Mouse (Mus musculus) kidney, postnatal 0 days (tissue): ENCODE data around the gene Brs3. TPM values are rescaled to one million over a fixed set of nuclear protein-coding genes. Genes with fewer than 3 reads are reported as not detected.

Experiments
- ATAC-seq: fragments of 200-750 bp; cut with Nextera tagmentation; replicated peaks from 2 replicates; pipeline ENCODE4 v1.8.0; 2017; ENCODE audit warnings: low read depth, moderate number of reproducible peaks, moderate TSS enrichment, moderate library complexity; ENCODE audit not compliant: low FRiP score
- DNase-seq: peaks from one replicate; pipeline ENCODE4 v3.0.0-alpha.2; 2016; ENCODE audit warnings: low spot score
- H3K27ac ChIP-seq: fragments of 300-500 bp; sonication (generic); 2 replicates; pipeline ENCODE4 v1.5.1; 2014; ENCODE audit warnings: mild to moderate bottlenecking
- H3K27me3 ChIP-seq: fragments of 300-500 bp; sonication (generic); 2 replicates; pipeline ENCODE4 v1.6.1; 2014; ENCODE audit warnings: low read length, mixed read lengths; ENCODE audit not compliant: insufficient read depth
- H3K36me3 ChIP-seq: fragments of 300-500 bp; sonication (generic); 2 replicates; pipeline ENCODE4 v1.6.1; 2014; ENCODE audit warnings: low read length, mixed read lengths; ENCODE audit not compliant: insufficient read depth
- H3K4me1 ChIP-seq: fragments of 300-500 bp; sonication (generic); replicated peaks from 2 replicates; pipeline ENCODE4 v1.6.1; 2014; ENCODE audit warnings: antibody characterized with exemption, low read length, mixed read lengths; ENCODE audit not compliant: insufficient read depth
- H3K4me2 ChIP-seq: fragments of 300-500 bp; sonication (generic); 2 replicates; pipeline ENCODE4 v1.6.1; 2014; ENCODE audit warnings: mild to moderate bottlenecking, low read length, moderate library complexity, mixed read lengths
- H3K4me3 ChIP-seq: fragments of 300-500 bp; sonication (generic); replicated peaks from 2 replicates; pipeline ENCODE4 v1.5.1; 2014; ENCODE audit warnings: low read depth, low read length
- H3K9ac ChIP-seq: fragments of 300-500 bp; sonication (generic); 2 replicates; pipeline ENCODE4 v1.6.1; 2014; ENCODE audit warnings: low read depth, low read length
- H3K9me3 ChIP-seq: fragments of 300-500 bp; sonication (generic); replicated peaks from 2 replicates; pipeline ENCODE4 v1.6.1; 2016; ENCODE audit warnings: low read length, inconsistent platforms, mixed read lengths
- CTCF ChIP-seq: IDR thresholded peaks from 2 replicates; pipeline ENCODE4 v1.5.1; 2016; ENCODE audit warnings: antibody characterized with exemption, low read depth, mild to moderate bottlenecking, moderate library complexity
- WGBS: fragments of 180-500 bp; shearing (Covaris S2); extraction: QIAGEN DNeasy Blood & Tissue Kit; methylation state at CpG from one replicate; pipeline ENCODE4 v1.1.7; 2014; 5-methylcytosine and 5-hydroxymethylcytosine counted together
- polyA plus RNA-seq: library from polyadenylated mRNA; unstranded; fragments of >200 nt; fragmentation: Nextera tagmentation; extraction: Ambion mirVana; gene quantifications from 2 replicates; pipeline ENCODE4 v1.2.1, GENCODE M21; 2015

Gene Brs3
- polyA plus RNA-seq, result not detected in 2 replicates

GRCm38 (mm10) chrX:57042774-57043173, at the start of gene Brs3:
Gene Brs3 (plus strand): TSS chrX:57043074.
- TF ChIP-seq CTCF, result no peak
- Histone ChIP-seq H3K4me3 (no peak within 1 kb of the TSS), H3K27me3 (no peaks in the 10 kb centered on the region), H3K27ac (no peak within 1 kb of the TSS), H3K4me1 (no peaks in the 10 kb centered on the region), H3K36me3 (no peaks in the 10 kb centered on the region), H3K4me2 (no peak within 1 kb of the TSS), H3K9me3 (no peaks in the 10 kb centered on the region), H3K9ac (no peak within 1 kb of the TSS)
- 74% methylated on average over 5 of the region's 5 CpGs for WGBS
- ATAC-seq, result no peak
- no peak for DNase-seq

GRCm38 (mm10) chrX:57012891-57013290, 30.0 kb upstream of the Brs3 start:
- no peaks in the 10 kb centered on the region for H3K9me3 ChIP-seq
- ATAC-seq (no peak), DNase-seq (no peak)
- H3K4me2 ChIP-seq, result no peak overlapping the region
- no peak for TF ChIP-seq CTCF
- H3K27ac ChIP-seq, result no peak overlapping the region
- H3K27me3 ChIP-seq, result no peaks in the 10 kb centered on the region
- H3K4me1 ChIP-seq, result no peaks in the 10 kb centered on the region
- H3K4me3 ChIP-seq, result no peak overlapping the region
- WGBS, result 72% methylated on average over 2 of the region's 2 CpGs
- no peaks in the 10 kb centered on the region for H3K36me3 ChIP-seq
- H3K9ac ChIP-seq, result no peak overlapping the region

- Histone ChIP-seq H3K27me3 (no peaks in the 10 kb centered on the region), H3K4me1 (no peaks in the 10 kb centered on the region), H3K27ac (no peak overlapping the region), H3K9ac (no peak overlapping the region), H3K4me2 (no peak overlapping the region), H3K36me3 (no peaks in the 10 kb centered on the region), H3K9me3 (no peaks in the 10 kb centered on the region), H3K4me3 (no peak overlapping the region)
- ATAC-seq, result no peak
- WGBS, result 76% methylated on average over 6 of the region's 6 CpGs
- no peak for TF ChIP-seq CTCF
- DNase-seq, result no peak
These were observed 995 bp downstream of the Brs3 start for GRCm38 (mm10) chrX:57043869-57044268.

- TF ChIP-seq CTCF, result peak; percentile 12; the same call in 1 of the 2 replicates
- Histone ChIP-seq H3K36me3 (0 out of 2 replicates have a peak, but pooled peaks cover 8% of the 10 kb centered on the region), H3K27me3 (no peaks in the 10 kb centered on the region), H3K4me3 (peak overlapping the region; percentile 55), H3K4me2 (peak overlapping the region; percentile 52), H3K9ac (peak overlapping the region; percentile 67), H3K9me3 (no peaks in the 10 kb centered on the region), H3K4me1 (no peaks in the 10 kb centered on the region), H3K27ac (peak overlapping the region; percentile 95; the same call in 1 of the 2 replicates)
- ATAC-seq (no peak; the same call in 1 of the 2 replicates), DNase-seq (no peak)
- WGBS, result 22% methylated on average over 4 of the region's 4 CpGs
These were observed 9.9 kb downstream of the Brs3 start for GRCm38 (mm10) chrX:57052848-57053173.

- DNase-seq (peak; percentile 74), ATAC-seq (peak; percentile 97)
- Histone ChIP-seq H3K9me3 (no peaks in the 10 kb centered on the region), H3K27me3 (no peaks in the 10 kb centered on the region), H3K9ac (peak within 1 kb of the TSS; percentile 67), H3K4me3 (peak within 1 kb of the TSS; percentile 55), H3K36me3 (0 out of 2 replicates have a peak, but pooled peaks cover 8% of the 10 kb centered on the region), H3K27ac (peak within 1 kb of the TSS; percentile 95), H3K4me2 (peak within 1 kb of the TSS; percentile 52), H3K4me1 (no peaks in the 10 kb centered on the region)
- TF ChIP-seq CTCF, result no peak; the same call in 1 of the 2 replicates
- WGBS, result 30% methylated on average over 84 of the region's 85 CpGs
These were observed 10.5 kb downstream of the Brs3 start, which contains the start of gene Htatsf1 for GRCm38 (mm10) chrX:57053174-57053992. Gene Htatsf1 (plus strand): TSS chrX:57053583.

GRCm38 (mm10) chrX:57053993-57054385, 11.1 kb downstream of the Brs3 start:
- peak overlapping the region; percentile 67 for H3K9ac ChIP-seq
- peak overlapping the region; percentile 55 for H3K4me3 ChIP-seq
- DNase-seq (peak; percentile 1), ATAC-seq (no peak)
- H3K27ac ChIP-seq, result 0 out of 2 replicates have a peak overlapping the region, but pooled peaks have one; percentile 42
- no peaks in the 10 kb centered on the region for H3K4me1 ChIP-seq
- no peak for TF ChIP-seq CTCF
- H3K27me3 ChIP-seq, result no peaks in the 10 kb centered on the region
- WGBS, result 44% methylated on average over 11 of the region's 11 CpGs
- H3K36me3 ChIP-seq, result 0 out of 2 replicates have a peak, but pooled peaks cover 8% of the 10 kb centered on the region
- no peaks in the 10 kb centered on the region for H3K9me3 ChIP-seq
- peak overlapping the region; percentile 52 for H3K4me2 ChIP-seq
